Mouse (Mus musculus) hindbrain, embryonic 14.5 days (tissue): Measurements from ENCODE around the gene Rad51b. TPM values are rescaled to one million over a fixed set of nuclear protein-coding genes. Genes with fewer than 3 reads are reported as not detected.

Experiments
- ATAC-seq: fragments of 200-750 bp; cut with Nextera tagmentation; 2 replicates; pipeline ENCODE4 v1.8.0; 2017; ENCODE audit warnings: moderate number of reproducible peaks, mild to moderate bottlenecking, moderate TSS enrichment, moderate library complexity; ENCODE audit not compliant: low FRiP score
- DNase-seq: peaks from one replicate; pipeline ENCODE4 v3.0.0-alpha.2; 2015; ENCODE audit warnings: low spot score
- H3K27ac ChIP-seq: fragments of 300-500 bp; sonication (generic); 2 replicates; pipeline ENCODE4 v1.5.1; 2014; ENCODE audit warnings: mild to moderate bottlenecking, moderate library complexity
- H3K27me3 ChIP-seq: fragments of 300-500 bp; sonication (generic); 2 replicates; pipeline ENCODE4 v1.6.1; 2014; ENCODE audit warnings: mild to moderate bottlenecking, low read length, mixed read lengths; ENCODE audit not compliant: control insufficient read depth, insufficient read depth
- H3K36me3 ChIP-seq: fragments of 300-500 bp; sonication (generic); replicated peaks from 2 replicates; pipeline ENCODE4 v1.6.1; 2014; ENCODE audit not compliant: control insufficient read depth, insufficient read depth
- H3K4me1 ChIP-seq: fragments of 300-500 bp; sonication (generic); replicated peaks from 2 replicates; pipeline ENCODE4 v1.6.1; 2014; ENCODE audit warnings: antibody characterized with exemption, low read length, mixed read lengths; ENCODE audit not compliant: control insufficient read depth, insufficient read depth
- H3K4me2 ChIP-seq: fragments of 300-500 bp; sonication (generic); replicated peaks from 2 replicates; pipeline ENCODE4 v1.6.1; 2014; ENCODE audit warnings: mild to moderate bottlenecking, moderate library complexity
- H3K4me3 ChIP-seq: fragments of 300-500 bp; sonication (generic); replicated peaks from 2 replicates; pipeline ENCODE4 v1.5.1; 2014; ENCODE audit warnings: mild to moderate bottlenecking, low read length
- H3K9ac ChIP-seq: fragments of 300-500 bp; sonication (generic); 2 replicates; pipeline ENCODE4 v1.6.1; 2014
- H3K9me3 ChIP-seq: fragments of 300-500 bp; sonication (generic); 2 replicates; pipeline ENCODE4 v1.6.1; 2016; ENCODE audit warnings: low read length; ENCODE audit not compliant: control insufficient read depth
- WGBS: fragments of 180-500 bp; shearing (Covaris S2); extraction: QIAGEN DNeasy Blood & Tissue Kit; methylation state at CpG from one replicate; pipeline ENCODE4 v1.1.7; 2014; 5-methylcytosine and 5-hydroxymethylcytosine counted together
- polyA plus RNA-seq: library from polyadenylated mRNA; unstranded; fragments of >200 nt; fragmentation: Nextera tagmentation; extraction: Ambion mirVana; gene quantifications from 2 replicates; pipeline ENCODE4 v1.2.1, GENCODE M21; 2014

Gene Rad51b
- polyA plus RNA-seq, 1 experiment from 2014 or later = 1.5 TPM

GRCm38 (mm10) chr12:79830686-79831085, 533.6 kb downstream of the Rad51b start:
- no peak overlapping the region for H3K9ac ChIP-seq
- ATAC-seq (no peak), DNase-seq (no peak)
- H3K27me3 ChIP-seq = no peaks in the 10 kb centered on the region
- H3K36me3 ChIP-seq = no peaks in the 10 kb centered on the region
- H3K27ac ChIP-seq = no peak overlapping the region
- H3K4me2 ChIP-seq = no peak overlapping the region
- H3K4me1 ChIP-seq = peaks cover 8% of the 10 kb centered on the region; the same call in 1 of the 2 replicates
- H3K4me3 ChIP-seq = no peak overlapping the region
- H3K9me3 ChIP-seq = no peaks in the 10 kb centered on the region
- 45% methylated on average over 1 of the region's 1 CpGs for WGBS

GRCm38 (mm10) chr12:79832611-79833010, 535.5 kb downstream of the Rad51b start:
- no peaks in the 10 kb centered on the region for H3K27me3 ChIP-seq
- H3K4me3 ChIP-seq = no peak overlapping the region
- no peaks in the 10 kb centered on the region for H3K4me1 ChIP-seq
- ATAC-seq (no peak), DNase-seq (no peak)
- H3K9me3 ChIP-seq = no peaks in the 10 kb centered on the region
- H3K9ac ChIP-seq = no peak overlapping the region
- H3K27ac ChIP-seq = no peak overlapping the region
- H3K4me2 ChIP-seq = no peak overlapping the region
- WGBS = 94% methylated on average over 6 of the region's 6 CpGs
- no peaks in the 10 kb centered on the region for H3K36me3 ChIP-seq

DNA sequence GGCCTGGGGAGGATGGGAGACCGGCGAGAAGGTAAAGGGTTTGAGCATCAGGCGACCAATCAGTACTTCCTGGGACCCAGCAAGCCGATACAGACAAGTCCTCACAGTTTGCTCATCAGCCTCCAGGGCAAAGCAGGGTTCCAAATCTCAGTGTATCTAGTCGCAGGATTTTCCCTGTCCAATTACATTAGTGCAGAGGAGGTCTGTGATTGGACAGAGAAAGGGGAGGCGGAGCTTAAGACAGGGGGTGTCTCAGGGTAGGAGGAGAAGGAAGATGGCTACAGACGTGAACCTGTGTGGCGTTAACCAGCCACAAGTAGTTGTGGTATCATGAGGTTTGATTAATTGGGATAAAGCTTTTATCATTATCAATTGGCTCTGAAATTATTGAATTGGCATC, 538.4 kb downstream of the Rad51b start:
- Histone ChIP-seq H3K4me1 (peaks cover 18% of the 10 kb centered on the region), H3K9ac (no peak overlapping the region), H3K27ac (no peak overlapping the region), H3K27me3 (no peaks in the 10 kb centered on the region), H3K4me2 (no peak overlapping the region), H3K4me3 (no peak overlapping the region), H3K36me3 (no peaks in the 10 kb centered on the region), H3K9me3 (no peaks in the 10 kb centered on the region)
- DNase-seq (no peak), ATAC-seq (no peak)
- 89% methylated on average over 8 of the region's 8 CpGs for WGBS

DNA sequence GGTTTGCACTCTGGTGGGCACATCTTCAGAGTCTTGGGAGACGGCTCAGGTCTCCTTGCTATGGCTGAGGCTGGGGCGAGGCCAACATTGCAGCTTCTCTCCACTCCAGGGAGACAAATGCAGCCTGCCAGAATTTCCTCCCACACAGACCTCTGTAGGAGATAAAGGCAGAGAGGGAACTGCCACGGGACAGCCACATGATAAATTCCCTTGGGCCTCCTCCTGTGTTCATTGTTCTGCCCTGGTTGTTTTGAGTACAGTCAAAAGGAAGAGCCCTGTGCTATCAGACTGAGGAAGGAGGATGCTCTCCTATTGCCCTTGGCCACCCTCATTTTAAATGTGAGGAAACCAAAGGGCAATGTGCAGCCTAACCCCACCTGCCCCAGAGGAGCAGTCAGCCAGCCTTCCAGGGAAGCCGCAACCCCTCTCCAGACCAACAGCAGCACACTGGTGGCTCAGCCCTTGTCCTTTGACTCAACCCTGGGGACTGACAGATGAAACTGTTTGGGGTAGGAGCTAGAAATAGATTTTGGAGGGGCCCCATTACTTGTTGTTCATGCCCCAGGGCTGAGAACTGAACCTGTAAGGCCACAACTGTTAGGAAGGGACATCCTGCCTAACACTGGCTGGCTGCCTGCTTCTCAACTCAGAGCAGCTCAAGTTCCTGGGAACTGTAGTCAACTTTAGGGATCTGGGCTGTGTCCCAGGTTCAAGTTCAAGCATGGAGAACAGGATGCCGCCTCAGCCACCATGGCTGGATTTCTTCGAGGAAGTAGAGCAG, 541.3 kb downstream of the Rad51b start:
- Histone ChIP-seq H3K4me1 (peaks cover 18% of the 10 kb centered on the region), H3K36me3 (no peaks in the 10 kb centered on the region), H3K9ac (no peak overlapping the region), H3K27ac (peak overlapping the region; percentile 28; the same call in 1 of the 2 replicates), H3K4me2 (no peak overlapping the region), H3K9me3 (no peaks in the 10 kb centered on the region), H3K4me3 (no peak overlapping the region), H3K27me3 (no peaks in the 10 kb centered on the region)
- DNase-seq (no peak), ATAC-seq (no peak)
- 44% methylated on average over 6 of the region's 6 CpGs for WGBS

GRCm38 (mm10) chr12:79839096-79839941, 542.2 kb downstream of the Rad51b start:
- Histone ChIP-seq H3K4me1 (peaks cover 18% of the 10 kb centered on the region), H3K9me3 (no peaks in the 10 kb centered on the region), H3K36me3 (no peaks in the 10 kb centered on the region), H3K9ac (no peak overlapping the region), H3K4me2 (no peak overlapping the region), H3K27ac (no peak overlapping the region), H3K27me3 (no peaks in the 10 kb centered on the region), H3K4me3 (no peak overlapping the region)
- 28% methylated on average over 12 of the region's 12 CpGs for WGBS
- DNase-seq (no peak), ATAC-seq (no peak)

DNA sequence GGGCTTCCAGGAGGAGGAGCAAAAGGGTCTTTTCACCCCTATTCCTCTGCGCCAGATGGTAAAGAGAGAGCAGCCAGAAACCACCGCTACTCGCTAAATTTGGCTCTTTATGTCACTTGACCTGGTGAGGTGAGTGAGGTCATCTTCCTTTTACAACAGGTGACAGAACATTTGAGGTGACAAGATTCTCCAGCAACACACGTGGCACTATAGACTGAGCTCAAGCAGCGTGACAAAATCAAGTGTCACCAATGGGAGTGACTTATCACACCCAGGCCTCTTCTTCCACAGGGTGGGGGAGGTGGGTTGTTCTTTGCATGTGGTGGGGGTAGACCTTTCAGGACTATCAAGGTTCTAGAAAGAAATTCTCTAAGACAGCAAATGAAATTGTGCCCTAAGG, 543.4 kb downstream of the Rad51b start:
- Histone ChIP-seq H3K4me2 (no peak overlapping the region), H3K36me3 (no peaks in the 10 kb centered on the region), H3K9me3 (no peaks in the 10 kb centered on the region), H3K4me1 (peaks cover 18% of the 10 kb centered on the region), H3K27me3 (no peaks in the 10 kb centered on the region), H3K4me3 (no peak overlapping the region), H3K27ac (no peak overlapping the region), H3K9ac (no peak overlapping the region)
- DNase-seq = no peak
- no peak for ATAC-seq
- 62% methylated on average over 5 of the region's 5 CpGs for WGBS

DNA sequence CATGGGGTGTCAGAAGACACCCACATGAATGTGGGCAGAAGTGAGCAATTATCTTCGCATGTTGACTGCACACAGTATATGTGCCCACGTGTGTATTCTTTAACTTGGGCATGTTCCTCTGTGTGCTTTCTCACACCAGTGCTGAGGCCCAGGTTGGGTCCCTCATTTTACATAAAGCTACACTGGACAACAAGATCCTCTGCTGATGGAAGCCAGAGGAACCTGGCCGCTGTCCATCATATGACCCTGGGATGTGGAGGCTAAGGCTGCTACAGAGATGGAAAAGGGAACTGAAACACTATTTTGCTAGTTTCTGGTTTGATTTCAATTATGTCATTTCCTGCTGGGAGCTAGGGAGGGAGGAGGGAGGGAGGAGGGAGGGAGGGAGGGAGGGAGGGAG, 544.2 kb downstream of the Rad51b start:
- no peak overlapping the region for H3K9ac ChIP-seq
- no peak overlapping the region for H3K27ac ChIP-seq
- no peaks in the 10 kb centered on the region for H3K27me3 ChIP-seq
- peaks cover 18% of the 10 kb centered on the region for H3K4me1 ChIP-seq
- DNase-seq (no peak), ATAC-seq (no peak)
- H3K36me3 ChIP-seq = no peaks in the 10 kb centered on the region
- H3K9me3 ChIP-seq = no peaks in the 10 kb centered on the region
- no peak overlapping the region for H3K4me2 ChIP-seq
- no peak overlapping the region for H3K4me3 ChIP-seq
- 89% methylated on average over 3 of the region's 3 CpGs for WGBS

DNA sequence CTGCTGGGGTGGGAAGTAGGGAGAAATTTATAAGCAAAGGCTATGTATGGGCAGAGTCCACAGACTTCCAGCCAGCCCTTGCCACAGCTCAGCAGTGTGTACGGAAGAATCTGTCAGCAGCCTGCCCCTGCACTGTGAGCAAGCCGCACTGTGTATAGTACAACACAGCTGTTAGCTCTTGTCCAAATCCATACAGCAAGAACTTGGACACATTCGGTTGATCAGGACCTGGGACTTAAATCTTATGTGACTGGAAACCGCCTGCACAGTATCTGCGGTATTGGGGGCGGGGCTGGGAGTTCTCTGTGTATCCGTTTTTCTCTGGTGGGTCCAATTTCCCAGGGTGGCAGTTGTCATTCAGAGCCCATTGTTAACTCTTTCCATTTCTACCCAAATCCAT, 545.2 kb downstream of the Rad51b start:
- DNase-seq (no peak), ATAC-seq (no peak)
- Histone ChIP-seq H3K4me2 (no peak overlapping the region), H3K36me3 (no peaks in the 10 kb centered on the region), H3K9me3 (no peaks in the 10 kb centered on the region), H3K27ac (0 out of 2 replicates have a peak overlapping the region, but pooled peaks have one; percentile 16), H3K4me3 (no peak overlapping the region), H3K4me1 (peaks cover 21% of the 10 kb centered on the region), H3K9ac (no peak overlapping the region), H3K27me3 (no peaks in the 10 kb centered on the region)
- WGBS = 50% methylated on average over 7 of the region's 7 CpGs

- peaks cover 20% of the 10 kb centered on the region for H3K4me1 ChIP-seq
- 78% methylated on average over 11 of the region's 11 CpGs for WGBS
- no peak overlapping the region for H3K4me3 ChIP-seq
- H3K9ac ChIP-seq = no peak overlapping the region
- ATAC-seq (no peak), DNase-seq (no peak)
- no peak overlapping the region for H3K4me2 ChIP-seq
- H3K36me3 ChIP-seq = no peaks in the 10 kb centered on the region
- no peaks in the 10 kb centered on the region for H3K9me3 ChIP-seq
- H3K27ac ChIP-seq = peak overlapping the region; percentile 47; the same call in 1 of the 2 replicates
- H3K27me3 ChIP-seq = no peaks in the 10 kb centered on the region
Observed at GRCm38 (mm10) chr12:79843002-79843401, 545.9 kb downstream of the Rad51b start.
